Mouse (Mus musculus) layer of hippocampus, adult 8-10 months (tissue): Measurements from ENCODE around the gene Iqcf1. TPM values are rescaled to one million over a fixed set of nuclear protein-coding genes. Genes with fewer than 3 reads are reported as not detected.
"Not testable (repeated sequence)": the region's sequence is repeated elsewhere in the genome, so short reads cannot be mapped to it uniquely, and the experiment has no call there.

ENCODE experiments used
- DNase-seq, 2 experiments: peaks; one replicate each; pipeline ENCODE4 v3.0.0; 2022; ENCODE audit warnings: low spot score in 2 of 2
- total RNA-seq, 4 experiments: library from RNA; stranded (reverse); gene quantifications; 2 replicates each; pipeline ENCODE4 v1.2.4; 2022

The Iqcf1 gene
- total RNA-seq, 4 experiments from 2014 or later, result not detected

GRCm38 (mm10) chr9:106481676-106482075, 18.1 kb upstream of the Iqcf1 start:
- peak in 1 of 2 experiments; percentile 2 for DNase-seq

- peak in 1 of 2 experiments; percentile 2 for DNase-seq
Measured at GRCm38 (mm10) chr9:106482578-106483115, 17.1 kb upstream of the Iqcf1 start.

- DNase-seq, result no peak
Measured at GRCm38 (mm10) chr9:106483136-106483535, 16.6 kb upstream of the Iqcf1 start.

- peak in 1 of 2 experiments; percentile 4 for DNase-seq
Measured at GRCm38 (mm10) chr9:106483606-106484005, 16.2 kb upstream of the Iqcf1 start.

- peak in 1 of 2 experiments; percentile 2 for DNase-seq
Measured at GRCm38 (mm10) chr9:106485076-106485475, 14.7 kb upstream of the Iqcf1 start.

- DNase-seq, result not testable (repeated sequence)
Measured at GRCm38 (mm10) chr9:106487602-106488001, 12.2 kb upstream of the Iqcf1 start.

GRCm38 (mm10) chr9:106501846-106502245, 2.1 kb downstream of the Iqcf1 start:
- no peak for DNase-seq

- no peak for DNase-seq
Measured at GRCm38 (mm10) chr9:106504246-106504645, 4.5 kb downstream of the Iqcf1 start.

GRCm38 (mm10) chr9:106509356-106509755, 9.6 kb downstream of the Iqcf1 start:
- DNase-seq, result peak; percentile 16 to 32

- peak; percentile 11 to 18 for DNase-seq
Measured at GRCm38 (mm10) chr9:106512729-106513450, 13.1 kb downstream of the Iqcf1 start.

- DNase-seq, result no peak
Measured at GRCm38 (mm10) chr9:106513566-106513965, 13.8 kb downstream of the Iqcf1 start.

GRCm38 (mm10) chr9:106514273-106514672, 14.5 kb downstream of the Iqcf1 start, which contains the start of gene Iqcf5:
TSS of gene Iqcf5 (plus strand) at chr9:106514573.
- no peak for DNase-seq

GRCm38 (mm10) chr9:106519433-106519832, 19.7 kb downstream of the Iqcf1 start:
- no peak for DNase-seq

GRCm38 (mm10) chr9:106519909-106520308, 20.1 kb downstream of the Iqcf1 start:
- no peak for DNase-seq

GRCm38 (mm10) chr9:106531833-106532232, 32.1 kb downstream of the Iqcf1 start:
- DNase-seq, result no peak

- no peak for DNase-seq
Measured at GRCm38 (mm10) chr9:106534296-106534695, 34.5 kb downstream of the Iqcf1 start.

- DNase-seq, result peak; percentile 11 to 12
Measured at GRCm38 (mm10) chr9:106534975-106535374, 35.2 kb downstream of the Iqcf1 start.

Other genes starting within 250 kb of the Iqcf1 start
- gene Poc1a, start 218.9 kb upstream of the Iqcf1 start, total RNA-seq, result 10 to 100 TPM; 14.7 to 17.7 (median 16.2) TPM
- 10 to 100 TPM; 78.0 to 84.8 (median 80.5) TPM for gene Dusp7, start 131.3 kb upstream of the Iqcf1 start, total RNA-seq
- 100 to 1,000 TPM; 250 to 295 (median 266) TPM for gene Rpl29, start 70.5 kb upstream of the Iqcf1 start, total RNA-seq
- 10 to 100 TPM; 14.0 to 21.3 (median 15.0) TPM for gene Acy1, start 61.6 kb upstream of the Iqcf1 start, total RNA-seq
- gene Abhd14b, start 52.5 kb upstream of the Iqcf1 start, total RNA-seq, result 10 to 100 TPM; 14.7 to 17.7 (median 17.0) TPM
- 10 to 100 TPM; 35.6 to 44.4 (median 40.2) TPM for gene Abhd14a, start 52.3 kb upstream of the Iqcf1 start, total RNA-seq
- 100 to 1,000 TPM; 186 to 215 (median 199) TPM for gene Pcbp4, start 46.7 kb upstream of the Iqcf1 start, total RNA-seq
- 10 to 100 TPM in 3 of 4 experiments, 1 to 10 TPM in 1; 9.4 to 12.4 (median 10.6) TPM for gene Gpr62, start 34.0 kb upstream of the Iqcf1 start, total RNA-seq
- 10 to 100 TPM; 32.7 to 42.1 (median 33.2) TPM for gene Rrp9, start 24.0 kb upstream of the Iqcf1 start, total RNA-seq
- 10 to 100 TPM in 1 of 4 experiments, 1 to 10 TPM in 3; 6.0 to 10.9 (median 7.4) TPM for gene Parp3, start 23.0 kb upstream of the Iqcf1 start, total RNA-seq
- not detected for gene Iqcf5, start 14.6 kb downstream of the Iqcf1 start, total RNA-seq
- gene Iqcf3, start 61.7 kb downstream of the Iqcf1 start, total RNA-seq, result not detected
- gene Iqcf4, start 71.0 kb downstream of the Iqcf1 start, total RNA-seq, result not detected
- gene Iqcf6, start 126.6 kb downstream of the Iqcf1 start, total RNA-seq, result not detected
- 10 to 100 TPM; 56.9 to 66.6 (median 59.3) TPM for gene Grm2, start 156.1 kb downstream of the Iqcf1 start, total RNA-seq
- 100 to 1,000 TPM in 1 of 4 experiments, 10 to 100 TPM in 3; 82.1 to 103 (median 92.2) TPM for gene Tex264, start 186.0 kb downstream of the Iqcf1 start, total RNA-seq